Mouse (Mus musculus) hindbrain, embryonic 11.5 days (tissue): ENCODE measurements at regions not wholly inside any gene's neighbourhood (a gene's known extent, or its start where the extent isn't known, plus 50 kb on each side); places are given as distances from the start of the nearest gene placed in this dataset.

Experiments used
- ATAC-seq: fragments of 200-750 bp; cut with Nextera tagmentation; 2 replicates; pipeline ENCODE4 v1.8.0; 2017; ENCODE audit warnings: mild to moderate bottlenecking, moderate TSS enrichment, moderate library complexity; ENCODE audit not compliant: low FRiP score
- DNase-seq: peaks from one replicate; pipeline ENCODE4 v3.0.0-alpha.2; 2015; ENCODE audit warnings: low spot score
- H3K27ac ChIP-seq: fragments of 300-500 bp; sonication (generic); 2 replicates; pipeline ENCODE4 v1.5.1; 2014; ENCODE audit warnings: mild to moderate bottlenecking, low read depth, low read length
- H3K27me3 ChIP-seq: fragments of 300-500 bp; sonication (generic); 2 replicates; pipeline ENCODE4 v1.6.1; 2014; ENCODE audit warnings: mild to moderate bottlenecking, low read length, moderate library complexity, mixed read lengths; ENCODE audit not compliant: control insufficient read depth, insufficient read depth
- H3K36me3 ChIP-seq: fragments of 300-500 bp; sonication (generic); 2 replicates; pipeline ENCODE4 v1.6.1; 2014; ENCODE audit warnings: mild to moderate bottlenecking, low read length, moderate library complexity, mixed read lengths; ENCODE audit not compliant: control insufficient read depth, insufficient read depth
- H3K4me1 ChIP-seq: fragments of 300-500 bp; sonication (generic); replicated peaks from 2 replicates; pipeline ENCODE4 v1.6.1; 2014; ENCODE audit warnings: low read length, mixed read lengths; ENCODE audit not compliant: control insufficient read depth, insufficient read depth
- H3K4me2 ChIP-seq: fragments of 300-500 bp; sonication (generic); replicated peaks from 2 replicates; pipeline ENCODE4 v1.6.1; 2014; ENCODE audit warnings: mild to moderate bottlenecking, low read depth, low read length
- H3K4me3 ChIP-seq: fragments of 300-500 bp; sonication (generic); 2 replicates; pipeline ENCODE4 v1.5.1; 2014; ENCODE audit warnings: low read depth, low read length
- H3K9ac ChIP-seq: fragments of 300-500 bp; sonication (generic); 2 replicates; pipeline ENCODE4 v1.6.1; 2014; ENCODE audit warnings: low read depth, low read length
- H3K9me3 ChIP-seq: fragments of 300-500 bp; sonication (generic); 2 replicates; pipeline ENCODE4 v1.6.1; 2016; ENCODE audit warnings: low read length; ENCODE audit not compliant: control insufficient read depth
- WGBS: fragments of 180-500 bp; shearing (Covaris S2); extraction: QIAGEN DNeasy Blood & Tissue Kit; methylation state at CpG from one replicate; pipeline ENCODE4 v1.1.7; 2014; 5-methylcytosine and 5-hydroxymethylcytosine counted together

- Histone ChIP-seq H3K9me3 (no peaks in the 10 kb centered on the region), H3K36me3 (no peaks in the 10 kb centered on the region), H3K27me3 (no peaks in the 10 kb centered on the region), H3K4me2 (no peak overlapping the region), H3K27ac (no peak overlapping the region), H3K4me3 (no peak overlapping the region), H3K4me1 (peaks cover 12% of the 10 kb centered on the region), H3K9ac (no peak overlapping the region)
- ATAC-seq (no peak), DNase-seq (no peak)
- WGBS: 76% methylated on average over 8 of the region's 8 CpGs
Observed at GRCm38 (mm10) chr13:107850907-107851560, 193.2 kb upstream of the Smim15 start.

GRCm38 (mm10) chr13:107848871-107849270, 195.4 kb upstream of the Smim15 start:
- ATAC-seq: no peak
- H3K27ac ChIP-seq: no peak overlapping the region
- WGBS: 71% methylated on average over 7 of the region's 7 CpGs

GRCm38 (mm10) chr13:107847179-107848012, 196.8 kb upstream of the Smim15 start:
- Histone ChIP-seq H3K36me3 (no peaks in the 10 kb centered on the region), H3K27ac (no peak overlapping the region), H3K4me1 (peaks cover 12% of the 10 kb centered on the region), H3K9ac (no peak overlapping the region), H3K4me3 (no peak overlapping the region), H3K9me3 (no peaks in the 10 kb centered on the region), H3K27me3 (no peaks in the 10 kb centered on the region), H3K4me2 (no peak overlapping the region)
- ATAC-seq (peak; percentile 41; the same call in 1 of the 2 replicates), DNase-seq (no peak)
- 53% methylated on average over 18 of the region's 18 CpGs for WGBS

More at GRCm38 (mm10) chr13:107848871-107849270, 195.4 kb upstream of the Smim15 start:
- Histone ChIP-seq H3K27me3 (no peaks in the 10 kb centered on the region), H3K4me1 (peaks cover 12% of the 10 kb centered on the region), H3K9me3 (no peaks in the 10 kb centered on the region), H3K4me2 (no peak overlapping the region), H3K4me3 (no peak overlapping the region), H3K36me3 (no peaks in the 10 kb centered on the region), H3K9ac (no peak overlapping the region)
- no peak for DNase-seq

GRCm38 (mm10) chr13:107846621-107847178, 197.5 kb upstream of the Smim15 start:
- H3K9me3 ChIP-seq: no peaks in the 10 kb centered on the region
- H3K4me3 ChIP-seq: no peak overlapping the region
- no peak overlapping the region for H3K27ac ChIP-seq
- H3K4me2 ChIP-seq: no peak overlapping the region
- peak; percentile 44 for DNase-seq
- H3K27me3 ChIP-seq: no peaks in the 10 kb centered on the region
- no peak overlapping the region for H3K9ac ChIP-seq
- no peaks in the 10 kb centered on the region for H3K36me3 ChIP-seq
- ATAC-seq: peak; percentile 78
- peaks cover 12% of the 10 kb centered on the region for H3K4me1 ChIP-seq
- WGBS: 42% methylated on average over 10 of the region's 10 CpGs

- WGBS: 63% methylated on average over 4 of the region's 4 CpGs
- Histone ChIP-seq H3K9ac (no peak overlapping the region), H3K4me1 (peaks cover 12% of the 10 kb centered on the region), H3K4me2 (no peak overlapping the region), H3K27ac (no peak overlapping the region), H3K36me3 (no peaks in the 10 kb centered on the region), H3K9me3 (no peaks in the 10 kb centered on the region), H3K4me3 (no peak overlapping the region), H3K27me3 (no peaks in the 10 kb centered on the region)
- DNase-seq: no peak
- no peak for ATAC-seq
Observed at GRCm38 (mm10) chr13:107845838-107846237, 198.4 kb upstream of the Smim15 start.

- ATAC-seq: no peak
- WGBS: 90% methylated on average over 4 of the region's 4 CpGs
- H3K9ac ChIP-seq: no peak overlapping the region
- peaks cover 12% of the 10 kb centered on the region for H3K4me1 ChIP-seq
- H3K36me3 ChIP-seq: no peaks in the 10 kb centered on the region
- no peaks in the 10 kb centered on the region for H3K9me3 ChIP-seq
- H3K27me3 ChIP-seq: no peaks in the 10 kb centered on the region
- no peak overlapping the region for H3K27ac ChIP-seq
- DNase-seq: no peak
- H3K4me2 ChIP-seq: no peak overlapping the region
- no peak overlapping the region for H3K4me3 ChIP-seq
Observed at GRCm38 (mm10) chr13:107844085-107844484, 200.2 kb upstream of the Smim15 start.

GRCm38 (mm10) chr13:107838126-107838715, 206.0 kb upstream of the Smim15 start:
- H3K4me3 ChIP-seq: no peak overlapping the region
- 79% methylated on average over 9 of the region's 9 CpGs for WGBS
- no peaks in the 10 kb centered on the region for H3K36me3 ChIP-seq
- H3K4me1 ChIP-seq: 0 out of 2 replicates have a peak, but pooled peaks cover 2% of the 10 kb centered on the region
- no peak overlapping the region for H3K27ac ChIP-seq
- no peak for ATAC-seq
- no peaks in the 10 kb centered on the region for H3K9me3 ChIP-seq
- no peaks in the 10 kb centered on the region for H3K27me3 ChIP-seq
- H3K4me2 ChIP-seq: no peak overlapping the region
- H3K9ac ChIP-seq: no peak overlapping the region
- DNase-seq: no peak

- 45% methylated on average over 5 of the region's 5 CpGs for WGBS
- no peak overlapping the region for H3K4me3 ChIP-seq
- no peak for DNase-seq
Observed at GRCm38 (mm10) chr13:107837206-107837952, 206.9 kb upstream of the Smim15 start.

More at GRCm38 (mm10) chr13:107837206-107837952, 206.9 kb upstream of the Smim15 start:
- Histone ChIP-seq H3K9ac (no peak overlapping the region), H3K27me3 (no peaks in the 10 kb centered on the region), H3K4me1 (0 out of 2 replicates have a peak, but pooled peaks cover 2% of the 10 kb centered on the region), H3K4me2 (no peak overlapping the region), H3K36me3 (no peaks in the 10 kb centered on the region), H3K9me3 (no peaks in the 10 kb centered on the region), H3K27ac (no peak overlapping the region)
- ATAC-seq: 0 out of 2 replicates have a peak, but pooled peaks have one; percentile 23
